Mouse (Mus musculus): ENCODE measurements around the gene Asb17.
"Not testable (repeated sequence)": the region's sequence is repeated elsewhere in the genome, so short reads cannot be mapped to it uniquely, and the experiment has no call there.

Gene Asb17

DNA sequence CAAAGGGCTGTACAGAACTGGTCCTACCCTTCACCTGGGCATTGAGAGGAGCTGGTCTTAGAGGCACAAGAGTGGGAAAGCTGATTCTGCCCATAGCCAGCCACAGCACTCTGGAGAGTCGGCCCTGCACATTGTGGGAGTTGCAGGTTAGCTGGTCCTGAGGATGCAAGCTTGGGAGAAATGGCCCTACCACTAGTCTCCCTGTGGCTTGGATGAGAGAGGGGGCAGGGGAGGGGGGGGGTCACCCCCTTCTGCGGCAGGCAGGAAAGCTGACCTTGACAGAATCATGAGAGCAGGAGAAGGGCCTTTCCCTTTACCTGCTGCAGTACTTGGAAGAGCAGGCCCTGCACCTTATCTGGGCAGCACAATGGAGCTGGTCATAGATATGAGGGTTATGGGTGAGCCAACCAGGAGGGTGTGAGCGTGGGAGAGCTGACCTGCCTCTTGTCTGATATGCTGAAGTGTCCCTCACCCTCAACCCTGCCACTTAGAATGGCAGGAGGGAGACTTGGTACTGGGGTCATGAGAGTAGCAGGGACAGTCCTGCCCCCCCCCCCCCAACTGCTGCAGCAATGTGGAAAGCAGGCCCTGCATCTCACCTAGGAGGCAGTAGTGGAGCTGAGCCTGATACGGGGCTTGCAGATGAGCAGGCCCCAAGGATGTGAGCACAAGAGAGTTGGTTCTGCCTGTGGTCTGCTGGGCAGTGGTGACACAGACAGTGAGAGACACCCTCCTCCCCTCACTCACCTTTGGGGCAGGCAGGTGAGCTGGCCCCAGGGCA, 11.9 kb upstream of the Asb17 start:
- in situ Hi-C loops (cut with MboI, MseI), result no loop called here

DNA sequence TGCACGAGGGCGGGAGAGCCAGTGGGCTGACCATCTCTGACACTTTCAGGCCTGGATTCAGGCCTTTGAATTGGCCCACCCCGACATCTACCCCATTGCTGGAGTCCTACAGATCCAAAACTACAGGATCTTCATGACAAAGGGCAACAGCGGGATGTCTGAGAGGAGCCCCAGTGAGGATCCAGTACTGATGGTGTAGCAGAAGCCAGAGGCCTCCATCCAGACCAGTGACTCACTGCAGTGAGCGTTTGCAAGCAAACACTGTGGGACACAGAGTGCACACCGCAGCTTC, 11.4 kb upstream of the Asb17 start:
- in situ Hi-C loops (cut with MboI, MseI), result no loop called here

DNA sequence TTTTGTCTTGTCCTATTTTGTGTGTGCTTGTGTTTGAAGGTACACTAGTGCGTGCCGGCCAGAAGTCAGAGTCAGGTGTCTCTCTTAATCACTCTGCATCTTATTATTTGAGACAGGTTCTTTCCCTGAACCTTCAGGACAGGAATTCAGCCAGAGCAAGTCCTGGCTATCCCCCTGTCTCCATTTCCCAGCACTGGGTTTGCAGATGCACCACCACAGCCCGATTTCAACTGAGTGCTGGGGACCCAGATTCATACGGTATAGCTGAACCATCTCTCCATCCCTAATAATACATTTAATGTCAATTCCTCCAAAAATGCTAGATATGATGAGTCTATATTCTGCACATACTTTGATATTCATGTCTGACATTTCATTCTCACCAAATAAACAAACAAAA, 9.9 kb upstream of the Asb17 start:
- in situ Hi-C loops (cut with MboI, MseI), result no loop called here

DNA sequence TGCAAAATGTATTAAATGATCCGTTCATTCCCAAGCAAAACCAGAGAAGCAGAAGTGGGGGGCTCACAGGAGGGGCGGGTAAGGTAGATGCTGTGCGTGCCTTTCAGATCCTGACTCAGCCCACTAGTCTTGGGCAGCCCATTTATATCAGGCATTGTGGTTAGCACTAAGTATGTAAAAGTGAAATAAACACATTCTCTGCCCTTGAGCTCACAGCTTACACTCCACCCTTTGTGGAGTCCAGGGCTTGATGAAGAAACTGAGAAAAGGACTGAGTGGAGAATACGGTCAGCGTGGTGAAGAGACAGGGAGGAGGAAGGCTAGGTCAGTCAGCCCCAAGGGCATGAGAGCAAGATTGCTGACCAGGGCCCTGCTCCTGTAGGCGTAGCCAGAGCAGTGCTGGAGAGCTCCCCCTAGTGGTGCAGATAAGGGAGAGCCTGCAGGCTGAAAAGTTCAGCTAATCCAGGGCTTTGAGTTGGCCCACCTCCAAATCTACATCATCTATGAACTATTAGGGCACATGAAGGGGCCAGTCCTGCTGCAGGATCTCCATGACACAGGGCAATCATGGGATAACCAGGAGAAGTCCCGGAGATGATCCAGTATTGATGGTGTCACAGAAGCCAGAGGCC, 8.4 kb upstream of the Asb17 start:
- in situ Hi-C loops (cut with MboI, MseI), result no loop called here

DNA sequence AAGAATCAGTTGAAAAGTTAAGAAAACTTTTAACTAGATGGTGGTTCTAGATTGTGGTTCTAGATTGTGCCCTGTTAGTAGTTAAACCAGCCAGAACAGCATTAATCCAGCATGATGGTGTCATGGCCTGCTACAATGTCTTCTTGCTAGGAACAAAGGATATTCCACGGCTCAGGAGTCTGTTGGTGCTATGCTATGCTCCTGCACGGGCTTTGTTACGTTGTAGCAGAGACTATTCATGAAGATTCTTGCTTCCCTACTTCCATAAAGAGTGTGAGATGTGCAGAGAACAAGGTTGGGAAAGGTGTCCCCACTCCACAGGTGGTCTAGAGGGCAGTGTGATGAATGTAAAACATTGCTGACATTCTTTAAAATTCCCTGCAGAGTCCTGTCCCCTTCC, 7.7 kb upstream of the Asb17 start:
- in situ Hi-C loops (cut with MboI, MseI), result no loop called here

DNA sequence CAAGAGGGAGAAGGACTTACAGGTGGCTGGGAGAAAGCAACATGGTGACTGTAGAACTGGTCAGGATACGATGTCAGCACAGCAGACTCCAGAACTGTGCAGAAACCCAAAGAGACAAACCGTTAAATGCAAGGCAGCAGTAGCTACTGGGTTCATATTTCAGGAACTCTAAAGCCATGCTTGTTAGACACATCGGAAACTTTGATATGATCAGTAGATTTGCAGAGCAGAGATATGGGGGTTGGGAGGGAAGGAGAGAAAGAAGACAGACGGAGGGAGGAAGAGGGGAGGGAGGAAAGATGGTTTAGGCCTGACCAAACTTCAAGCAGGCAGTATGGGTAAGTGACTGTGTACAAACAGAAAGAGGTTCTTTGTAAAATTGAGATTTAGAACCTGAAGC, 6.4 kb upstream of the Asb17 start:
- in situ Hi-C loops (cut with MboI, MseI), result no loop called here

DNA sequence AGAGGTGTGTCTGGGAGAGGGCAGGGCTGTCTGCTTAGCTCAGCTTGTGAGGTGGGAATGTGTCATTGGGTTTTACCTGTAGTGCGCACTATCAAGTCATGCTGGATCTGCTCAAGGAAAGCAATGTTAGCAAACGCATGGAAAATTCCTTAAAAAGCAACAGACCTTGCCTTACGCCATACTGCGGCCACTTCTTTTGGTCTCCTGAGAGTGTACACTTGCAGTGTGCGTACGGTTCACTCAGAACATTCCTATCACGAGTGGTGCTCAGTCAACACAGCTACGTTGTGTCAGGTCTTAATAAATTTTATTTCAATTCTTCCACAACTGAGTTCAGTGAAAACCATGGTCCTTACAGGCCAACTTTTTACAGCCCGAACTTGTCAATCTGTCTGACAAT, 748 bp downstream of the Asb17 start:
- in situ Hi-C loops (cut with MboI, MseI), result no loop called here

DNA sequence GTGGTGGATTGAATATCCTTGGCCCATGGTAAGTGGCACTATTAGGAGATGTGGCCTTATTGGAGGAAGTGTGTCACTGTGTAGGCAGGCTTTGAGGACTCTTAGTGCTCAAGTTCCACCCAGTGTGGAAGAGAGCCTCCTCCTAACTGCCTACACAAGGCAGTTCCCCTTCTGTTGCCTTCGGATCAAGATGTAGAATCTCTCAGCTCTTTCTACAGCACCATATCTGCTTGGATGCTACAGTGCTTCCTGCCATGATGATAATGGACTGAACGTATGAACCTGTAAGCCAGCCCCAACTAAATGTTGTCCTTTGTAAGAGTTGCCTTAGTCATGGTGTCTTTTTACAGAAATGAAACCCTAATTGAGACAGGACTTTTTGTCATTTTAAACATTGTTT, 1.5 kb downstream of the Asb17 start:
- in situ Hi-C loops (cut with MboI, MseI), result no loop called here

DNA sequence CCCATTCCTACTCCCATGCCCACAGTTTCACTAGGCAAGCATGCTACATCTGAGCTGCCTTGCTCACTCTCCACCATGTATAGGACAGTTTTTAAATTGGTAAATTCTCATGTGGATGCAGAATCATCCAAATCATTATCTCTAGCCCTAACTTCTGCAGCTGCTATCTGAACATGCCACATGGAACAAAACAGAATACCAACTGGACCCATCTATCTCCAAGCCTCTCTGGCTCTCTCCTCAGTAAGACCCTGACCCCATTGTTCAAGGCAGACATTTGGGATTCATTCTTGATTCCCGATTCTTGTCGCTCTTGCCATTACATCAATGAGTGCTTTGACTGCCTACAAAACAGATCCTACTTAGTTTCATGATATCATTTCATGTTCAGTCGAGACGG, 2.1 kb downstream of the Asb17 start:
- in situ Hi-C loops (cut with MboI, MseI), result no loop called here

DNA sequence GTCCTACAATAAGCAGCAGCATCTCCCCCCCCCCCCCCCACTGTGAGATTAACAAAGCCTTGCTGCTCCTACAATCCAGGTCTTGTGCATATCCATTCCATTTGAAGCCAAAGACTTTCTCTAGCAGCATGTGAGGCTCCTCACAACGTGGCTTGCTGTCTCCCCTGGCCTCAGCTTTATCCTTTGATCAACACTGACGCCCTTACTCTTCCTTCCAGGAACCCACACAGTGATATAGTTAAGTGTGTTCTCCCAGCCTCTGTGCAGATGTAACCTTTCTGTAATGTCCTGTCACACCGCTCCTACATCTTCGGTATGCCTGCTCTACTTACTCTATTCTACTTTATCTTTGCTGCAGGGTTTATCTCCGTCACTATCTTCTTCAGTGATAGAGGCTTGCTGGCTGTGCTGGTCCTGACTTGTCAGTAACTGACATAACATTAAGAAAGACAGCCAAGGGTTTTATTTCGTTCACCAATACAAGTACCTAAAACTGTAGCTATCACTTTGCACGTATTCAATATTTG, 3.3 kb downstream of the Asb17 start:
- in situ Hi-C loops (cut with MboI, MseI), result no loop called here

DNA sequence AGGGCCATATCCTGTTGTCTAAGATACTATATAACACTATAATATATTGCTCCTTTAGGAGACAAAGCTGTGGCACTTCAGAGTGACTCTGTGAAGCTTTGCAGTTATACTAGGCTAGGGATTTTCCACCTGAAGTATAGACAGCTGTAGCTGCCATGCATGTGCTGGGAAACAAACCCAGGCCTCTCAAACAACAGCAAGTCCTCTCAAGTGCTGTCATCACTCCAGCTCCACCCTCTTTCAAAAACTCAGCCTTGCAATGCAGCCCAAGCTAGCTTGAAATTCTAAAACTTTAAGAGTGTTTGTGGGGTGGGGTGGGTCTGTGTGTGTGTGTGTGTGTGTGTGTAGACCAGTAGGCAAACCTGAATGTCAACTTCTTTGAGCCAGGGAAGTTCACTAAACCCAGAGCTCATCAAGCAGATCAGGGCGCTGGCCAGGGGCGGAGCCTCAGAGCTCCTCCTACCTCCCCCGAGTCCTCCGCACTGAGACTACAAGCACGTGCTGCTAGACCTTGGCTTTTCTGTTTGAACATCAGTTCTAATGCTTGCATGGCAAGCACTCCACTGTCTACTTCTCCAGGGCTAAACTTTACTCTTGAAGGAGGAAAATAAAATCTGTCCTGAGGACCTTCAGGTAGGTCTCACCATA, 5.5 kb downstream of the Asb17 start:
- in situ Hi-C loops (cut with MboI, MseI), result no loop called here

DNA sequence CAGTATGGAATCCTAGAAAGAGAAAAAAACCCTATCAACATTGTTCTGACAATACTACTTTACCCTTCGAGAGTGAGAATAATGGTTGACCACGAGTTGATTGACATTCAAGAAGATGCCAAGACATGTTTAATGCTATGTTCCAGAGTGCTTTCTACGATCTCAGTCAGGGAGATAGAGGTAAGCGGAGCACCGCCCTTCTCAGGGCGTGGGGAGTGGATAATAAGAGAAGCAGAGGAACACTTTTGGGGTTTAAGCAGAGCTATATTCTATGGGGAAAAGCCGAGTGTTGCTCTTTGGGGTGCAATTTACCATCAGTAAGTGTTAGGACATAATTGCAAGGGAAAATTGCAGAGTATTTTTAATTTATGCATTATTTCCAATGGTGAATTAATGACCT, 6.8 kb downstream of the Asb17 start:
- in situ Hi-C loops (cut with MboI, MseI), result no loop called here

DNA sequence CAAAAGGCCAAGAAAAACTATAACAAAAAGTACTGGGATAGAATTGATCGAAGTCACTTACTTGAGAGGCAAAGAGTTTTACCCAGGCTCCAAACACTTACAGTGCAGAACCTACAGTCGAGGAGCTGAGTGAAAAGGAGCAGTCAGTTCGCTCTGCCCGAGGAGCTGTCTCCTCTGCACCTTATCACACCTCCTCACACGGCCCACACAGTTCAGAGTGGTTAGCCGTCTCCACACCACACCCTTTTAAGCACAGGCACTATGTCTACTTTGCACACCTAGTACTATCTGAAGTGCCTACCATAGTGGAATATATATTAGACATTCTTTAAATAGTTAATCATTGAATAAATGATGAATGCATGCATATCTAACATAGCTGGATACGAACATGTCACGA, 8.3 kb downstream of the Asb17 start:
- in situ Hi-C loops (cut with MboI, MseI), result no loop called here

DNA sequence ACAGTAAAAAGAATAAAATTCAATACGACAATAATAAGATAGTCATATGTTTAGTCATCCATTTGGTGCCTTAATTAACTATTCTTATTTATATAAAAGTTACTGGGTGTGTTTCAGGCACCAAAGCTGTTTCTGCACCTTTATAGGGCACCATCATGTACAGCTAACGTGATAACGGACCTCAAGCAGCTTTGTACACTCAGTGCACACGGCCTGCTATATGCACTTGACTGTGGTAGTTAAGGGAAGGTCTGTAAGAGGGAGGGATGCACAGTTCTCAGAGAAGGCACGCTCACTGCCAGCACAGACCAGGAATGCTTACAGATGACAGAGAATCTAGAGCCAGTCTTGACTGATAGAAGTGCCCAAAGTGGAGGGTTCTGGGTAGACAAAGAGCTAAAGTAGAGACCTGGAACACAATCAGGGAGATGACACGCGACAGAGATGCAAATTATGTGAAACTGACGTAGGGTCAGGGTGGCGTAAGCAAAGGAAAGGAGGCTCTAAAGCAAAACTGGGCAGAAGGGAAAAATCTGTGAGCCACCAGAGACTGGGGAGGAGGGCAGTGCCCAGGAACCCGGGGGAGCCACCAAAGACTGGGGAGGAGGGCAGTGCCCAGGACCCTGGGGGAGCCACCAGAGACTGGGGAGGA, 14.5 kb downstream of the Asb17 start:
- in situ Hi-C loops (cut with MboI, MseI), result no loop called here

DNA sequence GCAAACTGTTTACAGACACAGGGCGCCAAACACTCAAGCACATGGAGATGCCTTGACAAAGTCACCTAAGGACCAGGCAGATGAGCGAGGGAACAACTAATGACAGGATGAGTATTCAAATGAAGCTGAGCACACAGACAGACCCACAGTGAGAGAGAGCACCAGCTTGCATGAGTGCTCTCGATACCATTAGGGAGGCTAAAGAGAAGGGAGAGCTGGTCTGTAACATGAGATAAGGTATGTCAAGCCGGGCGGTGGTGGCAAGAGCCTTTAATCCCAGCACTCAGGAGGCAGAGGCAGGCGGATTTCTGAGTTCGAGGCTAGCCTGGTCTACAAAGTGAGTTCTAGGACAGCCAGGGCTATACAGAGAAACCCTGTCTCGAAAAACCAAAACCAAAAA, 16.4 kb downstream of the Asb17 start:
- in situ Hi-C loops (cut with MboI, MseI), result not testable (repeated sequence)

DNA sequence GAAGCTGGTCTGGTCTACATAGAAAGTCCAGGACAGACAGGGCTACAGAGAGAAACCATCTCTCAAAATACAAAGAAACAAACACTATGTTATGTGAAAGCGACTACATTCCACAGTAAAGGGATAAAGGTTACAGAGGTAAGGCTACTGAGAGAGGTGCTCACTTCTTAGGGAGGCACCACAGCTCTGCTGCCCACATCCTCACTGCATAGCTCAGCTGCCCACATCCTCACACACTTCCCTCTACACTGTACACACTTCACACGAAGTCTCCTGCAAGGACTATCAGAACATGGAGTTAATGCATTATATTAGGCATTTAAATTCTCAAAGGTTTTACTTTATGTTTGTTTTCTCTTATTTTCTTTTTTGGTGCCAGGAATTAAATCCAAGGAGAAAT, 19.8 kb downstream of the Asb17 start:
- in situ Hi-C loops (cut with MboI, MseI), result no loop called here

DNA sequence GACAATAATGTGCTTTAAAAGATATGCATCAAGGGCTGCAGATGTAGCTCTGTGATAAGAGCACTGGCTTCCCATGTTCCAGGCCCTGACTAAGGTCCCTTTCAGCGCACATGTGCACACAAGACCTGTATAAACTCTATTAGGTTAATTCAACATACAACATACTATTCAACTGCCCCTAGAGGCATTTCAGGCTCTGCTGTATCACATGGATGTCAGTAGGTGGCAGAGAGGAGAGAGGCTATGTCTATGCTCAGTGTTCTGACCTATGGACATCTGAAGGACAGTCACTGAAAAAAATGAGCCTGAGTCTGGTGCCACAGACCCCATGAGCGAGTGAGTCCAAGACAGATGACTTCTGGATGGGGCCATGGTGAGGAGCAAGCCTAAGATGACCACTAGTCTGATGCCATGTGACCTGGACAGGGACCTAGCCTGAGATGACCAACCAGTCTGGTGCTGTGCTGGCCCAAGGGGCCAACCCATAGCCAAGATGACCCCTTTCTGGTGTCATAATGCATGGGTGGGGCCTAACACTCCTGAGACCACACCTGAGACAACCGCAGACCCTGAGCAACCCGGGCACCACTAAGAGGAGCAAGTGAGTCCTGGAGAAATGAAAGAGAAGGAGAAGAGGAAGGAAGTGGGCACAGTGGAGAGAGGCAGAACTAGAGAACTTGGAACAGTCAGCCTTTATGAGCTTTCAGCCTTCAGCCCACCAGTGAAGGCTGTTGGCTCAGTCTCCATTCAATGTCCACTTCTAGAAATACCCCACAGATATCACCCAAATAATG, 20.8 kb downstream of the Asb17 start:
- in situ Hi-C loops (cut with MboI, MseI), result no loop called here

DNA sequence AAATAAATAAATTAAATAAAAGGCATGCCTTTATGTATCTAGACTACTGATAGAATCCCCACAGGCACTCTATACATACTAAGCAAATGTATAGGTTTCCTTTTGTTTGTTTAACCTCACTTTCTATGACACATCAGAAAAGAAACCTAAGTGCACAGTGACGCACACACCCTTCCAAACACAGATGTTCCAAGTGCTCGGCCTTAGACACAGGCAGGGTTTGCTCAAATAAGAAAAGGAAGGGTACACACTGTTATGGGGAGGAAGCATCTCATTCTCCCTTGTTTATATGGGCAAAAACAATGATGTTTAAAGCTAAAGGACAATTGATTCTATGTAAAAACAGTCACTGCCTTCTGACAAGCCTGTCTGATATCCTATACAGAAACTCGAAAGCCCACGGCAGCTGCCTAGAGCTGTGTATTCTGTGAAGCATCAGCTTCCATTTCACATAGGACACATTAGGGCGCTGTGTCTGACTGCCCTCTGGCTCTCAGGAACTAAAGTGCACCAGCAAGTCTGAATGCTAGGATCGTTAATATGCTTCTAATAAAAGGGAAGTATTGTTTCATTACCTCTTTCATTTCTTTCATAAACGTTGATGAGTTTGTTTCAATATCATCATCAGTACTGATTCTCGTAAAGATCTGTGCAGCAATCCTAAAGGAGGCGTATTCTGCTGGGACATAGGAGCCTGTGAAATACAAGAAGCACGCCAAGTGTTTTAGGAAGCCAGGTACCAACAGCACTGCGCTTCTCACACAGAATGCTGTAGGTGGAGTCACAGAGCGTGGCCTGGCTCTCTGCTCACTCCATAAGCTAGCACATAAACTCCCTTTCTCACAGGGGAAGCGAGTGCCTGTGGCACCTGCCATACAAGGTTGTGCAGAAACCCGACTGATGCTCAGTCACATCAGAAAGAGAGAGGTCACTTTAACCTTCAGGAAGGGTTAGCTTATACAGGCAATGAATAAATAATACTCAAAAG, 23.4 kb downstream of the Asb17 start:
- in situ Hi-C loops (cut with MboI, MseI), result no loop called here

DNA sequence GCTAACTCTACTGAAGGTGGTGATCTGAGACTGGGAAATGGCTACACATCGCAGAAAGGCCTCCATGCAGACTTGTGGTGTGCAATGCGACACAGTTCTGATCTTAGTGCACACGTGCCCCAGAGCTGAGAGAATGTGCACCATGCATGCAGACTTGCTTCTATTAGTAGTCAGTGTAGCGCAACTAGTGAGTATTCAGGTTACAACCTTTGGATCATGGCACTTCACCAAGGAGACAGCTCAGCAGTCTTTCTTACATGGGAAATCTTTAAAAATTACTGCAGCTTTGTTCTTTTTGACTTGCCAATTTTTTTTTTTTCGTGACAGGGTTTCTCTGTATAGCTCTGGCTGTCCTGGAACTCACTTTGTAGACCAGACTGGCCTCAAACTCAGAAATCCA, 27.4 kb downstream of the Asb17 start:
- in situ Hi-C loops (cut with MboI, MseI), result no loop called here

DNA sequence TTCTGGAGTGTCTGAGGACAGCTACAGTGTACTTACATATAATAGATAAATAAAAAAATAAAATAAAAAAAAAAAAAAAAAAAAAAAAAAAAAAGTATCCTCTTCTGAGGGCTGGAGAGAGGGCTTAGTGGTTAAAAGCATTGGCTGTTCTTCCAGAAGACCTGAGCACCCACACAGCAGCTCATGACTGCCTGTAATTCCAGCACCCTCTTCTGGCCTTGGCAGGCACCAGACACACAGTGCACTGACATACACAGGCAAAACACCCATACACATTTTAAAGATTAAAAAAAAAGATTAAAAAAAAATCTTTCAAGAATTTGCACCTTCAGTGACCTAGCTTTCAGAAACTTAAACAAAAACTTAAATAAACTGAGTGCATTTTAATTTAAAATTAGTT, 42.3 kb downstream of the Asb17 start:
- in situ Hi-C loops (cut with MboI, MseI), result no loop called here

DNA sequence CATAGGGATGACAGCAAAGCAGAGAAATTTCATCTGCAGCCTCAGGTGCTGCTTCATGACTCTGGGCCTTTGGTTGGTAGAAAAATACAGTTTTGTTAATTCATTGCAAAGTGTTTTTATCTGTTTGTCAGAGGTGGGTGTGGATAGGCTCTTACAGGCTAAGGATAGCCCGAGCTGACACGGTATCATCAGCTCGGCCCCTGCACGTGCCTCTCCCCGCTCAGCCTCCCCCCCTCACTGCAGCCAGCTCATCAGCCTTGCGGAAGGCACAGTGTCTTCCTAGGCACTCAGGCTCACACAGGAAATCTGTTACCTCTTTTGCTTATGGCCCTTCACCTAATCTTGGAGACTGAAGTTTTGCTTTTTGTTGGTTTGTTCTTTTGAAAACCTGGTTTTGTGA, 44.1 kb downstream of the Asb17 start:
- in situ Hi-C loops (cut with MboI, MseI), result no loop called here

Measured in T-helper 1 cell (primary cell).